Mouse (Mus musculus) olfactory bulb, adult 2 months (tissue): Measurements from ENCODE around the gene Iqsec1. TPM values are rescaled to one million over a fixed set of nuclear protein-coding genes. Genes with fewer than 3 reads are reported as not detected.

ENCODE experiments used
- H3K27ac ChIP-seq: fragments of 200-500 bp; 2 replicates; pipeline ENCODE4 v1.5.1; 2012; ENCODE audit warnings: low read depth, low read length; ENCODE audit not compliant: insufficient read depth
- H3K4me1 ChIP-seq: fragments of 200-500 bp; 2 replicates; pipeline ENCODE4 v1.6.1; 2012; ENCODE audit warnings: low read length; ENCODE audit not compliant: control insufficient read depth, insufficient read depth
- H3K4me3 ChIP-seq: fragments of 200-500 bp; 2 replicates; pipeline ENCODE4 v1.5.1; 2012; ENCODE audit warnings: mild to moderate bottlenecking, low read depth, low read length, moderate library complexity; ENCODE audit not compliant: insufficient read depth
- CTCF ChIP-seq: fragments of 200-500 bp; IDR thresholded peaks from 2 replicates; pipeline ENCODE4 v1.5.1; 2012; ENCODE audit warnings: low read depth, mild to moderate bottlenecking, low read length, moderate library complexity; ENCODE audit not compliant: insufficient read depth
- POLR2A ChIP-seq: fragments of 200-500 bp; IDR thresholded peaks from 2 replicates; pipeline ENCODE4 v1.6.1; 2012; ENCODE audit warnings: mild to moderate bottlenecking, low read depth, low read length, moderate library complexity; ENCODE audit not compliant: insufficient read depth
- WGBS: fragments of 180-500 bp; shearing (Covaris S2); methylation state at CpG from one replicate; pipeline ENCODE4 v1.1.7; 2018; 5-methylcytosine and 5-hydroxymethylcytosine counted together
- polyA plus RNA-seq: library from polyadenylated mRNA; stranded (reverse); fragments of >200 nt; gene quantifications from 2 replicates; pipeline ENCODE4 v1.2.4, GENCODE M21; 2012; ENCODE audit warnings: low replicate concordance; ENCODE audit not compliant: missing spikeins, insufficient read depth, insufficient read length

Gene Iqsec1
- polyA plus RNA-seq, 1 experiment, result not detected

DNA sequence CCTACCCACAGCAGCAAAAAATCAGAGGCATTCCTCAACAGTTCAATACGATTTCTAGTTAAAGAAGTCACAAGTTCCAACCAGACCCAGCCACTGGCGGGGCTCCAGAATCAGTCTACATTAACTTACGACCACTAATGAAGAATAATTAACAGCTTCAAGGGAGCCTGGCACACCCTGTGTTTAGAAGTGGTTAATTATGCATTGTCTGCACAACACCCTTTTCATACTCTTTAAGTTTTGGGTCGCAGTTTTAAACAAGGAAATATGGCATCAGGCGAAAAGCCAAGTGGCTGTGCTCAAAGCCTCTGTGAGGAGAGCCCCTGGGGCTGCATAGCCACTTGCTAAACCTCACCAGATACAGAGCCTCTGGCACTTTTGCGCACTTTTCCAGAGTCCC lies 209.6 kb downstream of the Iqsec1 start:
- TF ChIP-seq CTCF, result no peak
- TF ChIP-seq POLR2A, result no peak
- 18% methylated on average over 6 of the region's 6 CpGs for WGBS
- Histone ChIP-seq H3K27ac (no peak overlapping the region), H3K4me1 (peaks cover 25% of the 10 kb centered on the region), H3K4me3 (no peak overlapping the region)

DNA sequence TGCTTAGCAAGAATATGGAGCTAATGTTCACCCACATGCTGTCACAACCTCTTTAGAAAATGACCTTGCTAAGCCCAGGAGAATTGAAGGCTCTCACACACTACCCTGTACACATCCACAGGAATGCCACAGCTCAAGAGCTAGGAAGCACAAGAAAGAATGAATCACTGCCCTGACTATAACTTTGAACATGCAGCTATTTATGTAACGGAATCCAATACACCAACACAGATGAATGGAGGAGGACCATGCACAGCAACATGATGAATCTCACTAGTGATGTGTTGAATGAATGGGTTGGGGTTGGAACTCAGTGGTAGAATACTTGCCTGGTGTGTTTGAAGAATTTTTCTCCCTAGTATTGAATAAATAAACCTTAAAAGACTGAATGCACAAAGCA lies 211.2 kb downstream of the Iqsec1 start:
- no peak overlapping the region for H3K4me3 ChIP-seq
- H3K27ac ChIP-seq, result no peak overlapping the region
- no peak for TF ChIP-seq POLR2A
- no peak for TF ChIP-seq CTCF
- WGBS, result 65% methylated on average over 1 of the region's 1 CpGs
- peaks cover 13% of the 10 kb centered on the region for H3K4me1 ChIP-seq

DNA sequence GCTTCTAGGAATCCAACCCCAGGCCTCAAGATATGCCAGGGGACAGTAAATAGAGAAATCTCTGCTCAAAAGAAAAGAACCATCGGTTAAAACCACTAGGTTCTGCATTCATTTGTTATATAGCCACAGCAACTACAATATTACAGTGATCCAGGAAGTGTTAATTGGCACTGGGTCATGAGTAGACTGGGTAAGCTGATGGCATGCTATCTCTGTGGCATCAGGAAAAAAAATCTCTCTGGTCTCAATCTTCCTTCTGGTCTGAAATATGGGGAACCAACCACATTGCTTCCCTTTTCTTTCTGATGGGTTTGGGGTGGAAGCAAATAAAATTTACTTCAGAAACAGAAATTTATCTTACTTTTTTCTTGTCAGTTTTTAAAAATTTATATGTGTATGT lies 212.9 kb downstream of the Iqsec1 start:
- H3K27ac ChIP-seq, result no peak overlapping the region
- H3K4me1 ChIP-seq, result peaks cover 7% of the 10 kb centered on the region
- H3K4me3 ChIP-seq, result no peak overlapping the region
- TF ChIP-seq CTCF (no peak), POLR2A (no peak)
- 100% methylated on average over 1 of the region's 1 CpGs for WGBS

DNA sequence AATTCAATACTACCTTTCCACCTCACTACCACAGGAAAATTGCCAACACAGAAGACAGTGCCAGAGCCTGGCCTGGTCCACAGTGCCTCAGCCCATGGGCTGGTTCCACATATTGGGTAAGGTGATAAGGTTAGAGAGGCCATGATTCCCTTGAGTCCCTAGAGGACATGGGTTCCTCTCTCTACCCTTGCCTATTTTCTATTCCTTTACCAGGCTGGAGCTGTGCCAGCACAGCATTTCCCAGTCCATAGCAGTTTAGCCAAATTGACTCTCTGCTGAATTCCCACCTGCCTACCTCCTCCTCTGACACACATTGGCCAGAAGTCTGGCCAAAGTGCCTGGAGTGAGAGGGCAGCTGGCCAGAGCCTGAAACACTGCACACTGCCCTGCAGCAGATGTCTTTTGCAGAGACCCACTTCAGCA lies 214.7 kb downstream of the Iqsec1 start:
- TF ChIP-seq POLR2A (no peak), CTCF (no peak)
- Histone ChIP-seq H3K4me1 (no peaks in the 10 kb centered on the region), H3K27ac (no peak overlapping the region), H3K4me3 (no peak overlapping the region)

DNA sequence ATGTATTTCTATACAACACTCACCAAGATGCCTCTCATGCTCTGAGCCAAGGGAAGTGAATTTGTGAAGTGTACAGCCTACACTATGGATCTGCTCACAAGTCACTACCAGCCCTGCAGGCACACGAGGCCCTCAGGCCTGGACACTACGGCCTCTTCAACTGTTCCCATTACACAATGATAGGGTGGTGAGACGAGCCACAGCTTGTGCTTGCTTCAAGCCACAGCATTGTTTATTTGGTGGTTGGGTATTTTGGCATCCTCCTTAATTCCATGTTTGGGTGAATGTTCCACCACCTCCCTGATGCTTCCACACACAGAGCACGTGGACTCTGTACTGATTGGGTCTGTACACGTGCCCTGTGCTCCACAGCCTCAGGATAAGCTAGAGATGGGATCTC lies 216.4 kb downstream of the Iqsec1 start:
- 76% methylated on average over 5 of the region's 5 CpGs for WGBS
- no peak overlapping the region for H3K4me3 ChIP-seq
- H3K4me1 ChIP-seq, result no peaks in the 10 kb centered on the region
- H3K27ac ChIP-seq, result no peak overlapping the region
- TF ChIP-seq CTCF (no peak), POLR2A (no peak)

DNA sequence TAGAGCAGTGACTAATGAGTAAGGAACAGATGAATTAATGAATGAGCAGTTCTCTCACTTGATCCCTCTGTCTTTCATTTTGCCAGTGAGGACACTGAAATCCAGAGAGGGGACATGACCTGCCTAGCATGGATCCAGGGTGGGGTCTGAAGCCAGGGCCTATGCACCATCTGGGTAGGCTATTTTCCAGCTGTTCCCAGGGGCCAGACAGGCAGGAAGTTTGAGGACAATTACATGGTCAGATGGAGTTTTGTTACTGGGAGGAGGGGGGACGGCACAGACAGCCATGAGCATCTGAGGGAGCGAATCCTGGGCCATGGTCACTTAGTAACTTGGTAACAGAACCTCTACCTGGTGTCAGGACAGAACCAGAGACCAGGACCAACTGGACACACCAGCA lies 220.0 kb downstream of the Iqsec1 start:
- Histone ChIP-seq H3K27ac (no peak overlapping the region), H3K4me3 (no peak overlapping the region), H3K4me1 (peaks cover 15% of the 10 kb centered on the region)
- TF ChIP-seq CTCF, result no peak
- no peak for TF ChIP-seq POLR2A
- WGBS, result 97% methylated on average over 2 of the region's 2 CpGs

DNA sequence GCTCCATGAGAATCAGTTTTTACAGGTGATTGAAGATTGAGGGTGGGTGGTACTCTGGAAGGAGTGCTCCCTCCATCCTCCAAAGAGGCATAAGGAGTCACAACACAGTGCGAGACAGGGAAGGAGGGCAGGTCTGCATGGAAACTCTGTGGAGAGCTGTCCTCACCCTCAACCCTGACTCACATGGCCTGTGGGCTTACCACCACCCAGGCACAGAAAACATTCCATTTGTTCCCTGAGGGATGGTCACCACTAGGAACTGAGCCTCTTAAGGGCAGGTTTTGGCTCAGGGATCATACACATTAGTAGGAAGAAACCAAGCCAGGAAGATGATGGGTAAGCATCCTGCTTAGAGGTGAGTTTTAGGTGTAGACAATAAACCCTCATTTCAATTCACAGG lies 220.6 kb downstream of the Iqsec1 start:
- WGBS, result 100% methylated on average over 1 of the region's 1 CpGs
- Histone ChIP-seq H3K4me1 (peaks cover 16% of the 10 kb centered on the region), H3K27ac (no peak overlapping the region), H3K4me3 (no peak overlapping the region)
- no peak for TF ChIP-seq CTCF

DNA sequence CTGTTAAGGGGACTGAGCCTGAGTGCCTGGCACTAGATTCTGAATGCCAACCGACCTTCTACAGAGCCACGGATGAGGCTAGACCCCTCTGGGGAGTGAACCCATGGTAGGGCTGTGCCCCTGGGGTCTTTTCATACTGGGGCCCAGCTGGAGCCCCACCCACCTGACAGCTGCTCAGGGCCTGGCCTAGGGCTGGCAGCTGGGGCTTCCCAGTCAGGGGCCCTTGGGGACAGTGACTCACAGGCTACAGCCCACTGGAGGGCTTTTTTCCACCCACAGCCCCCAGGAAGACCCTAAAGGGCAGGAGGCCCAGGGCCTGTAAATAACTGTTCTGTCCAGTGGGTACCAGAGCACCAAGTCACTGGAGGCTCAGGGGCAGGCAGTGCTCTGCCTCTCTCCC lies 223.7 kb downstream of the Iqsec1 start:
- 79% methylated on average over 2 of the region's 2 CpGs for whole genome bisulfite sequencing
- no peak overlapping the region for H3K4me3 ChIP-seq
- H3K27ac ChIP-seq, result no peak overlapping the region
- H3K4me1 ChIP-seq, result peaks cover 26% of the 10 kb centered on the region
- TF ChIP-seq POLR2A (no peak), CTCF (no peak)

DNA sequence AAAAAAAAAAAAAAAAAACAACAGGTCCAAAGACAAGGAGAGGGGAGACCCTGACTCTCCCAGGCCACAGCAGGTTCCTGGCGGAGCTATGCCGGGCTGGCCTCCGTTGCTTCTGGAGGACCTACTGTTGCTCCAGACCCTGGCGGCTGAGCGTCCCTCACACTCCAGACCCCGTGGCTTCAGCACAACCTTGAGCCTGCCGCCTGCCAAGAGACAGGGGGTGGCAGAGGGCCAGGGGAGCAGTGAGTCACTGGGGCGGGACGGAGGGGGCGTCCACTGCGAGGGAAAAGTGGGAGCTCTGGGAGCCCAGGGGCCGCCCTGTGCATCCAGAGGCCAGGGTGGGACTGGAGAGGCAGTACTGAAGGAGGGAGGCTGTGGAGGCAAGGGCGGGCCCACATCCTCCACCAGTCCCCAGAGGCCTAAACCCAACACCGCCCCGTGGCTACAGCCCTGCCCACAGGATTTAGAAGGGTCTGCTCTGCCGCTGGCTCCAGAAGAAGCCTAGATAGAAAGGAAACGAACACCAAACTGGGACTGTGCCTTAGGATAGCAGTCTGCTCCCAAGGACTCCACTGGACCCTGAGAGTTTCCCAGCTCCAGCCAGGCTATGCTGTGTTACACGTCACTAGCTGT lies 224.4 kb downstream of the Iqsec1 start:
- Histone ChIP-seq H3K4me3 (no peak overlapping the region), H3K4me1 (peaks cover 26% of the 10 kb centered on the region), H3K27ac (no peak overlapping the region)
- WGBS, result 67% methylated on average over 18 of the region's 18 CpGs
- TF ChIP-seq CTCF, result no peak
- no peak for TF ChIP-seq POLR2A

DNA sequence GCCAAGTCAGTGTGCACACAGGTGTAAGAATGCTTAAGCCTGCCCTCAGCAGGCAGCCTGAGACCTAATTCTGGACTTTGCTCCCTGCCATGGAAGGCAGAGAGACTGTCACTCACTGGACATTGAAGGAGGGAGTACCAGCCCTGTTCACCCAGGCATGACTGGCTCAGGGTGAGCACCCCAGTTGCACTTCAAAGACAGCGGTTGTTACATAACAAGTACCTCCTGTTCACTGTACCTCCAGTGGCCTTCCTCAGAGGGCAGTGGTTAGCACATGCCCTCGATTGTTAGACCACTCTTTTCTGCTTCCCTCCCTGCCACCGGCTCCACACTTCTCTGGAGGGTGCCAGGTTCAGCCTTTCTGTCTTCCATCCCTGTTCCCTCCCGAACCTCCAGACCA lies 225.2 kb downstream of the Iqsec1 start:
- Histone ChIP-seq H3K27ac (no peak overlapping the region), H3K4me3 (no peak overlapping the region), H3K4me1 (peaks cover 26% of the 10 kb centered on the region)
- no peak for TF ChIP-seq CTCF
- no peak for TF ChIP-seq POLR2A
- WGBS, result 76% methylated on average over 4 of the region's 4 CpGs
